Mouse (Mus musculus): ENCODE data around the gene Pik3r6. TPM values are rescaled to one million over a fixed set of nuclear protein-coding genes. Genes with fewer than 3 reads are reported as not detected.

Gene Pik3r6
- total and polyA plus RNA-seq, 3 experiments = 0.42 to 1.5 TPM; not detected in 1

DNA sequence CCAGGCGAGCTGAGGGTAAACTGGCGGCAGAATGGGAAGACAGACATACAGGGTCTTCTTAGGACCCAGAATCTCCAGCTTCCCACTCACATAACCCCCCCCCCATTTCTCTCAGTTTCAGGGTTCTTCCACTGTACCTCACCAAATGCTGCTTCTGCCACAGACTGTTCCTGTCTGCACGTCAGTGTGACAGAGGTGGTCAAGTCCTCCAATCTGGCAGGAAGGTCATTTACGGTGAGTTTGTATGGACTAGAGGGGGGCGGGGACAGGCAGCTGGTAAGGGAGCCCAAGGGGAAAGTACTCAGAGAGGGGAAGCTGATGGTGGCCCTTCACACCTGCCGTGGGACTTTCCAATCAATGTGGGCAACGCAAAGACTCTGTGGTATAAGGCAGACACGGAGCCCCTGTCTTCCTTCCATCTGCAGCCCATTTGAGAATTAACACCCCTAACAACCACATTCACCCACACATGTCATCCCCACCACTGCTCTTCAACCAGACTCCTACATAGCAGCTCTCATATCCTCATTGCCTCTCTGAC is 42.9 kb downstream of the Pik3r6 start:
- no peaks in the 10 kb centered on the region for H3K9me3 ChIP-seq (replicated peaks; ENCODE audit: insufficient read depth, low read length)
- H3K36me3 ChIP-seq (ENCODE audit: control insufficient read depth in 1 of 2, insufficient read depth in 2 of 2, low read length in 2 of 2) = no peaks in the 10 kb centered on the region
- H3K9ac ChIP-seq (ENCODE audit: control insufficient read depth, low read depth, low read length, poor library complexity, severe bottlenecking) = no peak overlapping the region
- DNase-seq (ENCODE audit: low read depth, low spot score) = no peak
- no peaks in the 10 kb centered on the region for H3K4me1 ChIP-seq (ENCODE audit: control insufficient read depth in 1 of 2, insufficient read depth in 2 of 2, low read length in 2 of 2)
- no peak overlapping the region for H3K4me3 ChIP-seq (ENCODE audit: control insufficient read depth in 1 of 2, insufficient read depth in 1 of 2, low read depth in 2 of 2, low read length in 2 of 2)
- TF ChIP-seq USF1 (IDR thresholded peaks at IDR 0.05; ENCODE audit: low read depth, low read length) = no peak
- TF ChIP-seq ZKSCAN1 (IDR thresholded peaks at IDR 0.05; ENCODE audit: low read depth, low read length) = no peak
- TF ChIP-seq JUND (IDR thresholded peaks at IDR 0.05; ENCODE audit: low read depth, low read length) = no peak
- no peak for TF ChIP-seq TAL1 (IDR thresholded peaks at IDR 0.05; ENCODE audit: low read length)
- no peak for TF ChIP-seq MAFK (IDR thresholded peaks at IDR 0.05; ENCODE audit: borderline replicate concordance, low read depth, low read length)
- no peak for TF ChIP-seq NRF1 (IDR thresholded peaks at IDR 0.05; ENCODE audit: insufficient read depth, low read depth, low read length, poor library complexity, severe bottlenecking)
- no peak for TF ChIP-seq EP300 (IDR thresholded peaks at IDR 0.05; ENCODE audit: low read depth in 1 of 2, low read length in 2 of 2)
- TF ChIP-seq UBTF (IDR thresholded peaks at IDR 0.05; ENCODE audit: borderline replicate concordance, insufficient read depth, low read depth, low read length) = no peak
- no peak for TF ChIP-seq E2F4 (IDR thresholded peaks at IDR 0.05; ENCODE audit: borderline replicate concordance, low read depth, low read length)
- no peak for TF ChIP-seq KAT2A (conservative IDR thresholded peaks at IDR 0.05; ENCODE audit: low read depth, low read length)
- TF ChIP-seq CHD2 (IDR thresholded peaks at IDR 0.05; ENCODE audit: low read length) = no peak
- no peak for TF ChIP-seq RCOR1 (IDR thresholded peaks at IDR 0.05; ENCODE audit: low read depth, low read length)
- no peak for TF ChIP-seq MXI1 (IDR thresholded peaks at IDR 0.05; ENCODE audit: low read depth, low read length)
- no peak for TF ChIP-seq ZNF384 (IDR thresholded peaks at IDR 0.05; ENCODE audit: low read depth, low read length)
- no peak for TF ChIP-seq RAD21 (IDR thresholded peaks at IDR 0.05; ENCODE audit: low read depth, low read length)
- no peaks in the 10 kb centered on the region for H3K79me2 ChIP-seq (ENCODE audit: control insufficient read depth, insufficient read depth, low read length, poor library complexity)
- peaks cover 0 to 2% of the 10 kb centered on the region in 2 experiments; a peak in 1 of 4 replicates for H3K27me3 ChIP-seq (ENCODE audit: control insufficient read depth in 1 of 2, insufficient read depth in 2 of 2, low read length in 2 of 2)
- H3K27ac ChIP-seq (ENCODE audit: control insufficient read depth, low read depth, low read length) = no peak overlapping the region

DNA sequence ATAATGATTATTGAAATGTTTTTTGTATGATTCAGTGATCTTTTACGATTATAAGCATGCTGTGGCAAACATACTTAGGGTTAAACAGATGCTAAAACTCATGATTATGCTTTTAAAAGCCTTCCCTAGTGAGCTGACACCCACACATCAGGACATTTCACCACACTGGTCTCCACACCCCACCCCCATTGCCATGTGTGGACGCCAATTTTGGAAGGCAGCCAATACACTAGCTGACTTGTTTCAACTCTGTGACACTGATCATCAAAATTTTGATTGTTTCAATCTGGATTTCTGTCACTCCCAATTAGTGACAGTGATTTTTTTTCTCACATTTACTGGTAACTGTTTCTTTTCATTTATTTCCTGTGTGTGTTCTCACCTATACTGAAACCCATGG is 44.7 kb downstream of the Pik3r6 start:
- H3K9ac ChIP-seq (ENCODE audit: control insufficient read depth, low read depth, low read length, poor library complexity, severe bottlenecking) = no peak overlapping the region
- H3K9me3 ChIP-seq (replicated peaks; ENCODE audit: insufficient read depth, low read length) = no peaks in the 10 kb centered on the region
- no peak overlapping the region for H3K4me3 ChIP-seq (ENCODE audit: control insufficient read depth in 1 of 2, insufficient read depth in 1 of 2, low read depth in 2 of 2, low read length in 2 of 2)
- no peak for DNase-seq (ENCODE audit: low read depth, low spot score)
- H3K27me3 ChIP-seq (ENCODE audit: control insufficient read depth in 1 of 2, insufficient read depth in 2 of 2, low read length in 2 of 2) = peaks cover 0 to 2% of the 10 kb centered on the region in 2 experiments; a peak in 1 of 4 replicates
- H3K36me3 ChIP-seq (ENCODE audit: control insufficient read depth in 1 of 2, insufficient read depth in 2 of 2, low read length in 2 of 2) = no peaks in the 10 kb centered on the region
- H3K4me1 ChIP-seq (ENCODE audit: control insufficient read depth in 1 of 2, insufficient read depth in 2 of 2, low read length in 2 of 2) = no peaks in the 10 kb centered on the region
- TF ChIP-seq MYB (IDR thresholded peaks at IDR 0.05; ENCODE audit: low read depth, low read length) (no peak), MAFK (IDR thresholded peaks at IDR 0.05; ENCODE audit: borderline replicate concordance, low read depth, low read length) (no peak), POLR2AphosphoS5 (IDR thresholded peaks at IDR 0.05; ENCODE audit: borderline replicate concordance, low read depth, low read length) (no peak), GABPA (IDR thresholded peaks at IDR 0.05; ENCODE audit: low read depth, low read length) (no peak), UBTF (IDR thresholded peaks at IDR 0.05; ENCODE audit: borderline replicate concordance, insufficient read depth, low read depth, low read length) (no peak)
- no peaks in the 10 kb centered on the region for H3K79me2 ChIP-seq (ENCODE audit: control insufficient read depth, insufficient read depth, low read length, poor library complexity)
- no peak overlapping the region for H3K27ac ChIP-seq (ENCODE audit: control insufficient read depth, low read depth, low read length)
